In genomic region chr9:44717822-44718242, GRCm38 (mm10) we compare ENCODE assay signal across 11 mouse cellular contexts. TPM values are rescaled to one million over a fixed set of nuclear protein-coding genes. Genes with fewer than 3 reads are reported as not detected.
DNase-seq lines count a peak whose midpoint lies in the region.
"Had no signal": no experiment of that assay in that cellular context is flagged by ENCODE, and none has a peak within 500 bp of the region (broad histone marks: within the 10 kb centered on the region; RNA-seq: fewer than 3 reads in every experiment).

No protein-coding gene starts in this region.

- DNase-seq in adrenal gland, adult 2 months, result peak; percentile 40
- DNase-seq in adrenal gland, adult 18-20 months (ENCODE audit: low spot score in 2 of 2), result no peak
- DNase-seq in left cerebral cortex, adult 8-10 months (ENCODE audit: low spot score in 2 of 2), result peak; percentile 41 to 81
- DNase-seq in left cerebral cortex, postnatal 36 days (ENCODE audit: low spot score in 2 of 2), result no peak
- peak; percentile 92 to 94 for DNase-seq in cerebellum, postnatal 25 days
- peak; percentile 90 to 91 for DNase-seq in kidney, postnatal 36 days
- DNase-seq in gastrocnemius, postnatal 36 days, result no peak
- no peak for DNase-seq in spleen, adult 12 weeks (ENCODE audit: low spot score)

- intact Hi-C loops in left cerebral cortex, postnatal 36 days (cut with DNase I), result no loop called here
- intact Hi-C loops in gastrocnemius, postnatal 36 days (cut with DNase I), result no loop called here

RNA-seq across cellular contexts. Expression of gene Phldb1, which starts 17.2 kb away (rescaled TPM):
- total RNA-seq in adrenal gland, adult 2 months (2021), result 10 to 100 TPM; 24.9 to 54.1 TPM
- polyA plus RNA-seq in adrenal gland, adult 2 months (2012; rRNA removed), result 59.7 and 90.9 TPM in 2 replicates
- 10 to 100 TPM; 24.1 to 60.8 TPM for total RNA-seq in adrenal gland, adult 18-20 months (2021)
- 10 to 100 TPM; 82.9 to 91.9 (median 86.3) TPM for total RNA-seq in left cerebral cortex, adult 8-10 months (2022)
- total RNA-seq in left cerebral cortex, postnatal 36 days (2021), result 10 to 100 TPM; 74.9 to 86.3 TPM
- total RNA-seq in gastrocnemius, postnatal 36 days (2021), result 10 to 100 TPM; 33.5 to 33.9 TPM

RNA-seq across cellular contexts. Expression of gene Treh, which starts 44.8 kb away (rescaled TPM):
- total RNA-seq in adrenal gland, adult 2 months (2021), result not detected
- not detected in 2 replicates for polyA plus RNA-seq in adrenal gland, adult 2 months (2012; rRNA removed)
- total RNA-seq in adrenal gland, adult 18-20 months (2021), result not detected
- total RNA-seq in left cerebral cortex, adult 8-10 months (2022), result under 1 TPM in 1 of 4 experiments, not detected in 3; 0.28 TPM
- total RNA-seq in left cerebral cortex, postnatal 36 days (2021), result under 1 TPM in 1 of 2 experiments, not detected in 1; 0.27 TPM
- total RNA-seq in gastrocnemius, postnatal 36 days (2021), result not detected
- polyA plus RNA-seq: embryonic facial prominence, embryonic 12.5 days; hindbrain, embryonic 15.5 days; limb, embryonic 15.5 days had no signal

RNA-seq across cellular contexts. Expression of gene Arcn1, which starts 49.8 kb away (rescaled TPM):
- total RNA-seq in adrenal gland, adult 2 months (2021), result 100 to 1,000 TPM; 145 to 172 TPM
- polyA plus RNA-seq in adrenal gland, adult 2 months (2012; rRNA removed), result 17.1 and 23.2 TPM in 2 replicates
- 100 to 1,000 TPM; 139 to 168 TPM for total RNA-seq in adrenal gland, adult 18-20 months (2021)
- total RNA-seq in left cerebral cortex, adult 8-10 months (2022), result 100 to 1,000 TPM in 1 of 4 experiments, 10 to 100 TPM in 3; 96.2 to 117 (median 98.0) TPM
- 10 to 100 TPM; 89.0 to 99.0 TPM for total RNA-seq in left cerebral cortex, postnatal 36 days (2021)
- 10 to 100 TPM; 62.6 to 73.4 TPM for total RNA-seq in gastrocnemius, postnatal 36 days (2021)

RNA-seq across cellular contexts. Expression of gene Ift46, which starts 49.9 kb away (rescaled TPM):
- total RNA-seq in adrenal gland, adult 2 months (2021), result 100 to 1,000 TPM in 1 of 2 experiments, 10 to 100 TPM in 1; 73.0 to 102 TPM
- polyA plus RNA-seq in adrenal gland, adult 2 months (2012; rRNA removed), result 20.7 and 22.2 TPM in 2 replicates
- total RNA-seq in adrenal gland, adult 18-20 months (2021), result 10 to 100 TPM; 54.0 to 57.6 TPM
- 10 to 100 TPM; 60.2 to 78.5 (median 70.8) TPM for total RNA-seq in left cerebral cortex, adult 8-10 months (2022)
- total RNA-seq in left cerebral cortex, postnatal 36 days (2021), result 10 to 100 TPM; 65.0 to 72.9 TPM
- total RNA-seq in gastrocnemius, postnatal 36 days (2021), result 10 to 100 TPM; 21.4 to 28.2 TPM

Comparison
In these comparisons a context has a peak if more than half of its experiments do, and no peak if none do; other contexts are left out.
1. DNase-seq: peak in adrenal gland, adult 2 months (single experiment), left cerebral cortex, adult 8-10 months (2 of 2), cerebellum, postnatal 25 days (2 of 2) and kidney, postnatal 36 days (2 of 2); none in adrenal gland, adult 18-20 months (0 of 2), left cerebral cortex, postnatal 36 days (0 of 2), gastrocnemius, postnatal 36 days (0 of 2) and spleen, adult 12 weeks (single experiment).